Mouse (Mus musculus): Measurements from ENCODE around the gene Pex26. TPM values are rescaled to one million over a fixed set of nuclear protein-coding genes. Genes with fewer than 3 reads are reported as not detected.

The Pex26 gene
- polyA plus RNA-seq, 1 experiment: 2.7 TPM

DNA sequence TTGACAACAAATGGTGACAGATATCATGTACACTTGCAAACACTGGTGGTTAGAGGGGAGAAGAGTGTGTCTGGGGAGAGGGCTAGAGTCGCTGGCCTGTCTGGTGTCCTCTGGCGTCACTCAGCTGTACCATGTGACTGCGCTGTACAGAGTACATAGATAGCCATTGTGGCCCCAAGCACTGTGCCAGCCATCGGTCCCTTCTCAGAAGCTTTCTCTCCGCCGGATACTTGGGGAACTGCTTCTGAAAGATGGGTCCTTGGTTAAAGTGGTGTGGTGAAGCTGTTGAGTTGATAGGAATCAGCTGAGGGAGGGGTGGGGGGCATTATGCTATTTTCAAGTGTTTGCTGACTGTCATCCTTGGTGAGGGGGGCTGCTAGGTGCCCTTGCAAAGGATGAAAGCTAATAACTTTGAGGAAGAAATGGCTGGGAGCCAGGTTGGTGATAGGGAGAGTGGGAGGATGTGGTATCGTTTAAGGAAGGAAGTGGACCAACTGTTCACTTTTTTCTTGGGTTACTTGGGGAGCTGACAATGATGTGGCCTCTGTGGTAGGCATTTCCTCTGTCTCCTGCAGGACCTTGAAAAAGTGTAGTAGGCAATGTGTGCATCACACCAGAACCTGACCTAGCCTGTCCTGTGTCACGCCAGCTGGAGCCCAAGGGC, 31.3 kb downstream of the Pex26 start:
- Histone ChIP-seq H3K27me3 (ENCODE audit: control insufficient read depth, insufficient read depth, insufficient read length) (peaks cover 21% of the 10 kb centered on the region), H3K4me3 (ENCODE audit: insufficient read depth, poor library complexity, severe bottlenecking) (no peak overlapping the region), H3K79me2 (ENCODE audit: control insufficient read depth, insufficient read depth) (no peaks in the 10 kb centered on the region), H3K36me3 (ENCODE audit: control insufficient read depth, insufficient read depth) (no peaks in the 10 kb centered on the region), H3K79me3 (ENCODE audit: low read depth) (no peaks in the 10 kb centered on the region), H3ac (ENCODE audit: control insufficient read depth, insufficient read length, low read depth) (no peak overlapping the region)
- TF ChIP-seq MYOG (IDR thresholded peaks at IDR 0.05; ENCODE audit: control insufficient read depth, extremely low read depth, insufficient read length): no peak
- no peak for TF ChIP-seq CEBPB (IDR thresholded peaks at IDR 0.05; ENCODE audit: low read depth)
- no peak for TF ChIP-seq FOSL1 (IDR thresholded peaks at IDR 0.05; ENCODE audit: insufficient read depth, low read length, poor library complexity, severe bottlenecking)
- no peak for TF ChIP-seq MAX (IDR thresholded peaks at IDR 0.05)
- TF ChIP-seq MYOD1 (IDR thresholded peaks at IDR 0.05; ENCODE audit: control insufficient read depth, insufficient read length, low read depth): no peak
- TF ChIP-seq USF1 (IDR thresholded peaks at IDR 0.05; ENCODE audit: low read depth): no peak
- TF ChIP-seq CTCF (IDR thresholded peaks at IDR 0.05; ENCODE audit: control insufficient read depth, insufficient read depth, insufficient read length): no peak

DNA sequence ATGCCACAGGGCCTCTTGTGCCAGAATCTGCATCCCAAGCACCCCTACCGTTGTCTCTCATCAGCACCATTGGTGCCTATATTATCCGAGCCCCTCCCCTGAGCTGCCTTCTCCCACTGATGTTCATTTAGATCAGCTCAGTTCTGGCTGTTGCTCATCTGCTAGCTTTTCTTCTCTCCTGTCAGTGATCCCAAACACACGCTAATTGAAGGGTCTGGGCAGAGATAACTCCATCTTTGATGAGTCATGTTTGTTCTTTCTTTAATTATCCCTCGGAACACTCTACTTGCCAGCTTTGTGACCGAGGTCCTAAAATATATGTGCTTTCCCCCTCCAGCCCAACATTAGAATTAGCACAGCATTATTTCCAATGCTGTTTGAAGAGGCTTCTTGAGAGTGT, 31.9 kb downstream of the Pex26 start:
- Histone ChIP-seq H3K36me3 (ENCODE audit: control insufficient read depth, insufficient read depth) (no peaks in the 10 kb centered on the region), H3K27me3 (ENCODE audit: control insufficient read depth, insufficient read depth, insufficient read length) (peaks cover 21% of the 10 kb centered on the region), H3K79me2 (ENCODE audit: control insufficient read depth, insufficient read depth) (no peaks in the 10 kb centered on the region), H3K4me3 (ENCODE audit: insufficient read depth, poor library complexity, severe bottlenecking) (no peak overlapping the region), H3ac (ENCODE audit: control insufficient read depth, insufficient read length, low read depth) (no peak overlapping the region), H3K79me3 (ENCODE audit: low read depth) (no peaks in the 10 kb centered on the region)
- no peak for TF ChIP-seq MAX (IDR thresholded peaks at IDR 0.05)
- no peak for TF ChIP-seq FOSL1 (IDR thresholded peaks at IDR 0.05; ENCODE audit: insufficient read depth, low read length, poor library complexity, severe bottlenecking)
- no peak for TF ChIP-seq MYOG (IDR thresholded peaks at IDR 0.05; ENCODE audit: control insufficient read depth, extremely low read depth, insufficient read length)
- no peak for TF ChIP-seq CEBPB (IDR thresholded peaks at IDR 0.05; ENCODE audit: low read depth)
- TF ChIP-seq USF1 (IDR thresholded peaks at IDR 0.05; ENCODE audit: low read depth): no peak
- TF ChIP-seq CTCF (IDR thresholded peaks at IDR 0.05; ENCODE audit: control insufficient read depth, insufficient read depth, insufficient read length): no peak
- no peak for TF ChIP-seq MYOD1 (IDR thresholded peaks at IDR 0.05; ENCODE audit: control insufficient read depth, insufficient read length, low read depth)

DNA sequence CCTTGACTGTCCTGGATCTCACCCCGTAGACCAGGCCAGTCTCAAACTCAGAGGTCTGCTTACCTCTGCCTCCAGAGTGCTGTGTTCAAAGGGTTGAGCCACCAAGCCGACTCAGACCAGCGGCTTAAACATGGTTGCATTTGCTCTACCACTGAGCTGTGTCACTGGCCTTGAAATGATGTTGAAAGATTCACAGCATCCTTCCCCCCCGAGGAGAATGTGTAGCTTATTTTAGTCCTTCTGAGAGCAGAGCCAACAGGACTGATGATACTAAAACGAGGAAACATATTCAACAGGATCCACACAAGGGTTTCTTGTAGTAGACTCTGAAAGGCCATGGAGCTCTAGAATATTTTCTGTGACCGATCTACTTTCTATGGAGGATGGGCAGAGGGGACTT, 32.4 kb downstream of the Pex26 start:
- no peak overlapping the region for H3ac ChIP-seq (ENCODE audit: control insufficient read depth, insufficient read length, low read depth)
- H3K79me3 ChIP-seq (ENCODE audit: low read depth): no peaks in the 10 kb centered on the region
- H3K36me3 ChIP-seq (ENCODE audit: control insufficient read depth, insufficient read depth): no peaks in the 10 kb centered on the region
- peaks cover 20% of the 10 kb centered on the region for H3K27me3 ChIP-seq (ENCODE audit: control insufficient read depth, insufficient read depth, insufficient read length)
- no peak for TF ChIP-seq MYOG (IDR thresholded peaks at IDR 0.05; ENCODE audit: control insufficient read depth, extremely low read depth, insufficient read length)
- no peak for TF ChIP-seq CEBPB (IDR thresholded peaks at IDR 0.05; ENCODE audit: low read depth)
- no peak for TF ChIP-seq MAX (IDR thresholded peaks at IDR 0.05)
- TF ChIP-seq FOSL1 (IDR thresholded peaks at IDR 0.05; ENCODE audit: insufficient read depth, low read length, poor library complexity, severe bottlenecking): no peak
- no peak for TF ChIP-seq MYOD1 (IDR thresholded peaks at IDR 0.05; ENCODE audit: control insufficient read depth, insufficient read length, low read depth)
- TF ChIP-seq USF1 (IDR thresholded peaks at IDR 0.05; ENCODE audit: low read depth): no peak
- no peak for TF ChIP-seq CTCF (IDR thresholded peaks at IDR 0.05; ENCODE audit: control insufficient read depth, insufficient read depth, insufficient read length)
- H3K4me3 ChIP-seq (ENCODE audit: insufficient read depth, poor library complexity, severe bottlenecking): no peak overlapping the region
- H3K79me2 ChIP-seq (ENCODE audit: control insufficient read depth, insufficient read depth): no peaks in the 10 kb centered on the region

DNA sequence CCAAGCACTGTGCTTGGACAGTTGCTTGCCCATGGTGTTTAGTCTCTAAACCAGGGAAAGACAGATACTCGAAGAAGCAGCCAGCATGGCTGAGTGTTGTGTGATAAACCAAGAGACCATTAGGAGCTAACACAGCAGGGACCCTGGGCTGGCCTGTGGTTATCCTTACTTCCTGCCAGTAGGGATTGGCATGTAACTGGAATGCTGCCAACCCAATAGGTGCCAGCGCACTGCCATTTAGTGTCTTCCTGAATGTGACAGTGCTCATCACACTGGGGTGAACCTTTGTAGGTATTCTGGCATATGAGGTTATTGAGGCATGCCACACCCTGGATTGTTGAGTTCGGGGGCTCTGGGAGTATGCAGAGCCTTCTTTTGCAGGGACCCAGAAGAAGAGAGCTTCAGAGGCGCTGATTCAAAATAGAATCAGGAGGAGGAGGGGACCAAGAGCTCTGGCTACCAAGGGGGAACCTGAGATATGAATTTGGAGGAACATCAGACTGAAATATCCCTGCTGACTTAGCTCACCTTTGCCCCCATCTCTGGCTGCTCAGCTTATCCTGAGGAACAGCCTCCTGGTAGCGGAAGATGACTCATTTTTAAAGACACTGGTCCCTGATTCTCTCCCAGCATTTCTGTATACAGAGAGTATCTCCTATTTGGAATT, 33.3 kb downstream of the Pex26 start:
- Histone ChIP-seq H3K79me2 (ENCODE audit: control insufficient read depth, insufficient read depth) (no peaks in the 10 kb centered on the region), H3ac (ENCODE audit: control insufficient read depth, insufficient read length, low read depth) (no peak overlapping the region), H3K27me3 (ENCODE audit: control insufficient read depth, insufficient read depth, insufficient read length) (peaks cover 13% of the 10 kb centered on the region), H3K36me3 (ENCODE audit: control insufficient read depth, insufficient read depth) (no peaks in the 10 kb centered on the region), H3K79me3 (ENCODE audit: low read depth) (no peaks in the 10 kb centered on the region), H3K4me3 (ENCODE audit: insufficient read depth, poor library complexity, severe bottlenecking) (no peak overlapping the region)
- no peak for TF ChIP-seq MYOD1 (IDR thresholded peaks at IDR 0.05; ENCODE audit: control insufficient read depth, insufficient read length, low read depth)
- TF ChIP-seq MYOG (IDR thresholded peaks at IDR 0.05; ENCODE audit: control insufficient read depth, extremely low read depth, insufficient read length): no peak
- no peak for TF ChIP-seq FOSL1 (IDR thresholded peaks at IDR 0.05; ENCODE audit: insufficient read depth, low read length, poor library complexity, severe bottlenecking)
- no peak for TF ChIP-seq MAX (IDR thresholded peaks at IDR 0.05)
- no peak for TF ChIP-seq CEBPB (IDR thresholded peaks at IDR 0.05; ENCODE audit: low read depth)
- no peak for TF ChIP-seq USF1 (IDR thresholded peaks at IDR 0.05; ENCODE audit: low read depth)
- TF ChIP-seq CTCF (IDR thresholded peaks at IDR 0.05; ENCODE audit: control insufficient read depth, insufficient read depth, insufficient read length): no peak

DNA sequence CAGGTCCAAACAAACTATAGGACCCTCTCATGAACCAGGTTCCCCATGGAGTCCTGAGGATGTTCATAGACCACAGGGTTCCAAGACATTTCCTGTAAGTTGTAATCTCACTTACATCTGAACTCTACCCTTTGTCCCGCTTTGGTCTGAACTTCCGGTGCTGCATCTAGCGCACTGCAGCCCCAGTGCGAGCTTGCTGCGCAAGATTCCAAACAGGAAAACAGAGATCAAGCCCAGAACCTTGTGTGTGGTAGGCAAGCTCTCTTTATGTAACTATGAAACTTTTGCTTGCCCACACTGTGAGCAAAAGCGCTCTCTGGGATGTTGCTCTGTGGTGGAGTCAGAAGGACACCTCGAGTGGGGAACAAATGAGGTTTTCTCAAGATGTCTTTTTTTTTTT, 34.5 kb downstream of the Pex26 start:
- Histone ChIP-seq H3K27me3 (ENCODE audit: control insufficient read depth, insufficient read depth, insufficient read length) (peaks cover 9% of the 10 kb centered on the region), H3ac (ENCODE audit: control insufficient read depth, insufficient read length, low read depth) (no peak overlapping the region), H3K36me3 (ENCODE audit: control insufficient read depth, insufficient read depth) (no peaks in the 10 kb centered on the region), H3K4me3 (ENCODE audit: insufficient read depth, poor library complexity, severe bottlenecking) (no peak overlapping the region), H3K79me3 (ENCODE audit: low read depth) (no peaks in the 10 kb centered on the region), H3K79me2 (ENCODE audit: control insufficient read depth, insufficient read depth) (no peaks in the 10 kb centered on the region)
- no peak for TF ChIP-seq MAX (IDR thresholded peaks at IDR 0.05)
- no peak for TF ChIP-seq MYOD1 (IDR thresholded peaks at IDR 0.05; ENCODE audit: control insufficient read depth, insufficient read length, low read depth)
- no peak for TF ChIP-seq CEBPB (IDR thresholded peaks at IDR 0.05; ENCODE audit: low read depth)
- no peak for TF ChIP-seq FOSL1 (IDR thresholded peaks at IDR 0.05; ENCODE audit: insufficient read depth, low read length, poor library complexity, severe bottlenecking)
- no peak for TF ChIP-seq CTCF (IDR thresholded peaks at IDR 0.05; ENCODE audit: control insufficient read depth, insufficient read depth, insufficient read length)
- no peak for TF ChIP-seq USF1 (IDR thresholded peaks at IDR 0.05; ENCODE audit: low read depth)
- TF ChIP-seq MYOG (IDR thresholded peaks at IDR 0.05; ENCODE audit: control insufficient read depth, extremely low read depth, insufficient read length): no peak

Data from C2C12 (cell line).